Mouse (Mus musculus) kidney, adult 2 months (tissue): Measurements from ENCODE around the gene Hcrtr2. TPM values are rescaled to one million over a fixed set of nuclear protein-coding genes. Genes with fewer than 3 reads are reported as not detected.

Experiments used
- DNase-seq: peaks from one replicate; pipeline ENCODE4 v3.0.0; 2021
- H3K27ac ChIP-seq: fragments of 200-500 bp; 2 replicates; pipeline ENCODE4 v1.5.1; 2012; ENCODE audit warnings: low read depth, low read length, control low read depth, inconsistent platforms; ENCODE audit not compliant: insufficient read depth
- H3K27me3 ChIP-seq: fragments of 200-500 bp; replicated peaks from 2 replicates; pipeline ENCODE4 v1.6.1; 2012; ENCODE audit warnings: mild to moderate bottlenecking, moderate library complexity, low read length, inconsistent platforms; ENCODE audit not compliant: control insufficient read depth, insufficient read depth
- H3K36me3 ChIP-seq: fragments of 200-500 bp; 2 replicates; pipeline ENCODE4 v1.6.1; 2012; ENCODE audit warnings: mild to moderate bottlenecking, moderate library complexity, low read length, inconsistent platforms; ENCODE audit not compliant: control insufficient read depth, insufficient read depth
- H3K4me1 ChIP-seq: fragments of 200-500 bp; 2 replicates; pipeline ENCODE4 v1.6.1; 2011; ENCODE audit warnings: low read length; ENCODE audit not compliant: control insufficient read depth, insufficient read depth
- H3K4me3 ChIP-seq: fragments of 200-500 bp; 2 replicates; pipeline ENCODE4 v1.5.1; 2011; ENCODE audit warnings: mild to moderate bottlenecking, low read depth, low read length, control low read depth; ENCODE audit not compliant: insufficient read depth
- CTCF ChIP-seq: fragments of 200-500 bp; conservative IDR thresholded peaks from 2 replicates; pipeline ENCODE4 v1.5.1; 2011; ENCODE audit warnings: low read depth, mild to moderate bottlenecking, control low read depth, low read length, moderate library complexity, mixed read lengths; ENCODE audit not compliant: insufficient read depth, insufficient read length
- POLR2A ChIP-seq: fragments of 200-500 bp; IDR thresholded peaks from one replicate; pipeline ENCODE4 v1.6.1; 2011; ENCODE audit warnings: low read depth, low read length, control low read depth
- WGBS: fragments of 180-500 bp; shearing (Covaris S2); methylation state at CpG from one replicate; pipeline ENCODE4 v1.1.7; 2018; 5-methylcytosine and 5-hydroxymethylcytosine counted together
- polyA plus RNA-seq: library from polyadenylated mRNA; depleted of rRNA; stranded (reverse); fragments of >200 nt; gene quantifications from 2 replicates; pipeline ENCODE4 v1.2.3, GENCODE M21; 2012

Gene Hcrtr2
- polyA plus RNA-seq, 1 experiment, result not detected

DNA sequence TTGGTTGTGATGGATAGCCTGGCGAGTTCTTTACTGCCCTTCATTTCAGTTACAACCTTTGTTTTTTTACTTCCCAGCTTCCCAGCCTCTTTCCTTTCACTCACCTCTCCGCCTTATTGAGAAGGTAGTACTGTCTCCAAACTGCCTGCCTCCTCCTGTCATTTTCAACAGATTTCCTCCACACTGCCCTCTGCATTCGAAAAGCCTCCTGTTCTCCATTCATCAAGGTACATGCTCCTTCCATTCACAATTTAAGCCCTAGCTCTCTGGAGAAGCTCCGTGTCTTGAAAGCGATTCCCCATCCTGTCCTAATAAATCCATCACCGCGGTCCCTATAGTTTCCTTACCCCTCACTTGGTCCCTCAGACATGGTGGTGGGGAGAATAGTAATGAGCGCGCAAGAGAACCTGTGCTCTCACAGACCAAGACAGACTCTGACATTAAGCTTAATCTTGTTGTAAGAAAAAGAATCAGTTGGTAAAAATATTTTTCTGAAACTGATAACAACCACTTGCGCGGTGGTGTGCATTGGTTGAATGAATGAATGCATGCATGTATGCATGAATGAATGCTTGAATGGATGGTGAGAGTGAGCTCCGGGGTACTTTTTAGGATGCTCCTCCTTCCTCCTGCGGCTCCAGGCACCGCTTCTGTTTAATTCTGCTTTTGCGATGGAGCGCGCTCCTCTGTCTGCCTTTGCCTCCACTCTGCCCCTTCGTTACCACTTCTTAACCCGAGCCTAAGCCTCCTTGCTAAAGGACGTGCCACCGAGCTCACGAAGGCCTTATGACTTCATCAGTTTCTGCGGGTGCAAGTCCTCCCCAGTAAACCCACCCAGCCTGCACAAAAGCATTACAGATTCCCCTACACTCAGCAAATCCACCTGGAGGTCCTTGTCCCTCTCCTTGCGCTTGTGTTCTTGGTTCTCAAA lies 1.3 kb downstream of the Hcrtr2 start:
- TF ChIP-seq POLR2A (no peak), CTCF (no peak)
- Histone ChIP-seq H3K27me3 (no peaks in the 10 kb centered on the region), H3K4me1 (no peaks in the 10 kb centered on the region), H3K36me3 (no peaks in the 10 kb centered on the region), H3K4me3 (no peak overlapping the region), H3K27ac (no peak overlapping the region)
- 6% methylated on average over 24 of the region's 24 CpGs for WGBS
- DNase-seq, result no peak

- no peak for DNase-seq
- no peaks in the 10 kb centered on the region for H3K27me3 ChIP-seq
- 88% methylated on average over 4 of the region's 4 CpGs for WGBS
- H3K36me3 ChIP-seq, result no peaks in the 10 kb centered on the region
- H3K4me1 ChIP-seq, result no peaks in the 10 kb centered on the region
- TF ChIP-seq POLR2A (no peak), CTCF (no peak)
- H3K4me3 ChIP-seq, result no peak overlapping the region
- no peak overlapping the region for H3K27ac ChIP-seq
Measured at GRCm38 (mm10) chr9:76321589-76321988, 2.1 kb downstream of the Hcrtr2 start.

DNA sequence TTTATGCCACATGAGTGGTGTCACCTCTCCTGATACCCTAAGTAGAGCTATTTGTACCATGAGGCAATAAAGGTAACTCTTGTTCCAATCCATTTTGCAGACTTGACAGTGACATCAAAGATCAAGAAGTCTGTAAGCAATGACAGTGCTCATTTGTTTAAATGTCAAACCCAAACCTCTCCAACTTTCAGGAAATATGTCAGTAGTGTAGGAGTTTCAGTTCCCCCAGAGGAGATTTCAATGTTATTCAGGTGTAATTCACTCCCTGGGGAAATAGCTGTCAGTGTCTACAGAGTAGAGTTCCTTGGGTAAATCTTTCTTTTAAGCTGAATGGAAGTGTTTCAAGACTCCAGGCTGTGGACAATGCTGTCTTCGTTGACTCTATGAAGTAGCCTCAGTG lies 2.9 kb downstream of the Hcrtr2 start:
- no peak for TF ChIP-seq POLR2A
- TF ChIP-seq CTCF, result no peak
- Histone ChIP-seq H3K27me3 (no peaks in the 10 kb centered on the region), H3K27ac (no peak overlapping the region), H3K4me1 (no peaks in the 10 kb centered on the region), H3K4me3 (no peak overlapping the region), H3K36me3 (no peaks in the 10 kb centered on the region)
- WGBS, result 70% methylated on average over 1 of the region's 1 CpGs
- no peak for DNase-seq

- H3K27ac ChIP-seq, result no peak overlapping the region
- 75% methylated on average over 4 of the region's 4 CpGs for WGBS
- no peaks in the 10 kb centered on the region for H3K4me1 ChIP-seq
- no peaks in the 10 kb centered on the region for H3K27me3 ChIP-seq
- no peak overlapping the region for H3K4me3 ChIP-seq
- DNase-seq, result no peak
- no peaks in the 10 kb centered on the region for H3K36me3 ChIP-seq
- TF ChIP-seq POLR2A (no peak), CTCF (no peak)
Measured at GRCm38 (mm10) chr9:76318302-76318701, 5.4 kb downstream of the Hcrtr2 start.

GRCm38 (mm10) chr9:76315096-76315495 lies 8.6 kb downstream of the Hcrtr2 start:
- TF ChIP-seq POLR2A, result no peak
- TF ChIP-seq CTCF, result no peak
- H3K4me1 ChIP-seq, result no peaks in the 10 kb centered on the region
- no peak for DNase-seq
- no peaks in the 10 kb centered on the region for H3K27me3 ChIP-seq
- H3K36me3 ChIP-seq, result no peaks in the 10 kb centered on the region
- H3K27ac ChIP-seq, result no peak overlapping the region
- no peak overlapping the region for H3K4me3 ChIP-seq

DNA sequence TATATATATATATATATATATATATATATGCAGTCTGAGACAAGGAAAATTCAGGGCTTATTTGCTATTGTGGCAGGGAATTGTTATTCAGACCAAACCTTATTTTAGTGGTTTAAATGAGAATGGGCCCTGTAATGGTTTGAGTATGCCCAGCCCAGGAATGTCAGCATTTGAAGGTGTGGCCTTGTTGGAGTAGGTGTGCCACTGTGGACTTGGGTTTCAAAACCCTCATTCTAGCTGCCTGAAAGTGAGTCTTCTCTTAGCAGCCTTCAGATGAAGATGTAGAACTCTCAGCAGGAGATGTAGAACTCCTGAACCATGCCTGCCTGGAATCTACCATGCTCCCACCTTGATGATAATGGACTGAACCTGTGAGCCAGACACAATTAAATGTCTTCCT lies 9.7 kb downstream of the Hcrtr2 start:
- H3K36me3 ChIP-seq, result no peaks in the 10 kb centered on the region

DNA sequence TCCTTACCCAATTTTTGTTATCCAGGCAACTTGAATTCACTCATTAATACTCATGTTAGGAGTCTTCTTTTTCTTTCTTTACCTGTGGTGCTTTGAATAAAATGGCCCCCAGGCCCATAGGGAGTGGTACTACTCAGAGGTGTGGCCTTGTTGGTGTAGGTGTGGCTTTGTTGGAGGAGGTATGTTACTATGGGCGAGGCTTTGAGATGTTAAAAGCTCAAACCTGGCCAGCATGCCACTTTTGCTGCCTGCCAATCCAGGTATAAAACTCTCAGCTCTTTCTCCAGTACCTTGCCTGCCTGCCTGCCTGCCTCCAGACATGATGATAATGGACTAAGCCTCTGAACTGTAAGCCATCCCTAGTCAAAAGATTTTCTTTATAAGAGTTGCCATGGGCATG lies 11.4 kb downstream of the Hcrtr2 start:
- Histone ChIP-seq H3K36me3 (no peaks in the 10 kb centered on the region), H3K4me1 (no peaks in the 10 kb centered on the region), H3K4me3 (no peak overlapping the region), H3K27ac (no peak overlapping the region), H3K27me3 (no peaks in the 10 kb centered on the region)
- TF ChIP-seq CTCF (no peak), POLR2A (no peak)
- WGBS, result 56% methylated on average over 1 of the region's 1 CpGs
- DNase-seq, result no peak

More for the DNA sequence above, 9.7 kb downstream of the Hcrtr2 start:
- Histone ChIP-seq H3K27me3 (no peaks in the 10 kb centered on the region), H3K27ac (no peak overlapping the region), H3K4me3 (no peak overlapping the region), H3K4me1 (no peaks in the 10 kb centered on the region)
- no peak for TF ChIP-seq CTCF
- no peak for TF ChIP-seq POLR2A
- no peak for DNase-seq
